In genomic region chr15:57464066-57464465, GRCm38 (mm10) we compare ENCODE assay signal across 20 mouse cellular contexts. TPM values are rescaled to one million over a fixed set of nuclear protein-coding genes. Genes with fewer than 3 reads are reported as not detected.
DNase-seq lines count a peak whose midpoint lies in the region; ATAC-seq lines count a peak whose summit lies in the region.
"Had no signal": no experiment of that assay in that cellular context is flagged by ENCODE, and none has a peak within 500 bp of the region (broad histone marks: within the 10 kb centered on the region; RNA-seq: fewer than 3 reads in every experiment).

No protein-coding gene starts in this region.

- no peaks in the 10 kb centered on the region for H3K4me1 ChIP-seq in forebrain, embryonic 15.5 days
- H3K4me1 ChIP-seq in forebrain, embryonic 11.5 days (replicated peaks; ENCODE audit: control insufficient read depth, insufficient read depth, low read length), result no peaks in the 10 kb centered on the region
- H3K4me1 ChIP-seq: embryonic facial prominence, embryonic 15.5 days; hindbrain, embryonic 13.5 days; limb, embryonic 15.5 days; midbrain, embryonic 12.5 days had no signal

- H3K9me3 ChIP-seq in forebrain, embryonic 15.5 days, result no peaks in the 10 kb centered on the region
- H3K9me3 ChIP-seq in forebrain, embryonic 11.5 days (ENCODE audit: control insufficient read depth, low read length), result no peaks in the 10 kb centered on the region
- H3K9me3 ChIP-seq: embryonic facial prominence, embryonic 15.5 days; hindbrain, embryonic 13.5 days; limb, embryonic 15.5 days; midbrain, embryonic 12.5 days had no signal

- DNase-seq in forebrain, embryonic 11.5 days (ENCODE audit: low spot score), result no peak
- peak; percentile 3 to 29 for DNase-seq in layer of hippocampus, adult 18-20 months (ENCODE audit: low spot score in 2 of 2)
- DNase-seq in layer of hippocampus, adult 11-12 months (ENCODE audit: low spot score), result no peak
- DNase-seq in right cerebral cortex, postnatal 4 days, result peak; percentile 26
- DNase-seq in right cerebral cortex, postnatal 25 days, result no peak
- DNase-seq in spleen, postnatal 36 days (ENCODE audit: low spot score in 2 of 2), result no peak
- DNase-seq: adrenal gland, postnatal 10 days; B cell, adult 2 months; cerebellum, adult 9-10 months; heart, postnatal 14 days; kidney, postnatal 25 days; lung, adult 2 months had no signal

- no peak overlapping the region for H3K27ac ChIP-seq in forebrain, embryonic 15.5 days (replicated peaks)
- no peak overlapping the region for H3K27ac ChIP-seq in forebrain, embryonic 11.5 days (ENCODE audit: low read depth, low read length)
- H3K27ac ChIP-seq: embryonic facial prominence, embryonic 15.5 days; hindbrain, embryonic 13.5 days; limb, embryonic 15.5 days; midbrain, embryonic 12.5 days had no signal

- H3K4me2 ChIP-seq in forebrain, embryonic 15.5 days (replicated peaks), result no peak overlapping the region
- H3K4me2 ChIP-seq in forebrain, embryonic 11.5 days (ENCODE audit: low read depth, low read length, severe bottlenecking), result no peak overlapping the region
- H3K4me2 ChIP-seq: embryonic facial prominence, embryonic 15.5 days; heart, embryonic 11.5 days; hindbrain, embryonic 13.5 days; limb, embryonic 15.5 days; midbrain, embryonic 12.5 days had no signal

- H3K36me3 ChIP-seq in forebrain, embryonic 15.5 days, result no peaks in the 10 kb centered on the region
- H3K36me3 ChIP-seq in forebrain, embryonic 11.5 days (ENCODE audit: control insufficient read depth, insufficient read depth, low read length), result no peaks in the 10 kb centered on the region
- H3K36me3 ChIP-seq: embryonic facial prominence, embryonic 15.5 days; hindbrain, embryonic 13.5 days; limb, embryonic 15.5 days; midbrain, embryonic 12.5 days had no signal

- H3K9ac ChIP-seq in forebrain, embryonic 15.5 days (replicated peaks), result no peak overlapping the region
- no peak overlapping the region for H3K9ac ChIP-seq in forebrain, embryonic 11.5 days (ENCODE audit: low read length)
- H3K9ac ChIP-seq: embryonic facial prominence, embryonic 15.5 days; hindbrain, embryonic 13.5 days; limb, embryonic 15.5 days; midbrain, embryonic 12.5 days had no signal

- WGBS in forebrain, embryonic 15.5 days, result 78% methylated on average over 11 of the region's 11 CpGs
- WGBS in forebrain, embryonic 11.5 days, result 90% methylated on average over 11 of the region's 11 CpGs

- no peak overlapping the region for H3K4me3 ChIP-seq in forebrain, embryonic 15.5 days
- no peak overlapping the region for H3K4me3 ChIP-seq in forebrain, embryonic 11.5 days (ENCODE audit: low read depth, low read length)
- H3K4me3 ChIP-seq: embryonic facial prominence, embryonic 15.5 days; hindbrain, embryonic 13.5 days; limb, embryonic 15.5 days; midbrain, embryonic 12.5 days had no signal

- ATAC-seq in forebrain, embryonic 15.5 days (replicated peaks), result peak; percentile 64
- ATAC-seq in forebrain, embryonic 11.5 days (replicated peaks; ENCODE audit: low FRiP score), result no peak
- ATAC-seq: intestine, embryonic 16.5 days had no signal

- H3K27me3 ChIP-seq in forebrain, embryonic 15.5 days, result no peaks in the 10 kb centered on the region
- H3K27me3 ChIP-seq in forebrain, embryonic 11.5 days (ENCODE audit: control insufficient read depth, insufficient read depth, low read length), result no peaks in the 10 kb centered on the region
- H3K27me3 ChIP-seq: embryonic facial prominence, embryonic 15.5 days; hindbrain, embryonic 13.5 days; limb, embryonic 15.5 days; midbrain, embryonic 12.5 days had no signal

RNA-seq across cellular contexts. Expression of gene Slc22a22, which starts 13.4 kb away (rescaled TPM):
- not detected in 2 replicates for polyA plus RNA-seq in forebrain, embryonic 15.5 days (2015; fragmentation: Nextera tagmentation; extraction: Ambion mirVana)
- polyA plus RNA-seq in forebrain, embryonic 11.5 days (2014; fragmentation: Nextera tagmentation; extraction: Ambion mirVana), result not detected in 2 replicates
- total RNA-seq in layer of hippocampus, adult 18-20 months (2021), result not detected
- total RNA-seq: adrenal gland, postnatal 10 days; heart, postnatal 14 days had no signal
- polyA plus RNA-seq: heart, embryonic 11.5 days; hindbrain, embryonic 13.5 days; intestine, embryonic 16.5 days; limb, embryonic 15.5 days; midbrain, embryonic 12.5 days; neural tube, embryonic 14.5 days had no signal

Comparison
In these comparisons a context has a peak if more than half of its experiments do, and no peak if none do; other contexts are left out.
1. DNase-seq: peak in layer of hippocampus, adult 18-20 months (2 of 2) and right cerebral cortex, postnatal 4 days (single experiment); none in forebrain, embryonic 11.5 days (single experiment), layer of hippocampus, adult 11-12 months (single experiment), right cerebral cortex, postnatal 25 days (single experiment) and spleen, postnatal 36 days (0 of 2).